Mouse (Mus musculus): Measurements from ENCODE around the gene Nprl3. TPM values are rescaled to one million over a fixed set of nuclear protein-coding genes. Genes with fewer than 3 reads are reported as not detected.

The Nprl3 gene
- polyA plus RNA-seq, 1 experiment, result 84.0 TPM

DNA sequence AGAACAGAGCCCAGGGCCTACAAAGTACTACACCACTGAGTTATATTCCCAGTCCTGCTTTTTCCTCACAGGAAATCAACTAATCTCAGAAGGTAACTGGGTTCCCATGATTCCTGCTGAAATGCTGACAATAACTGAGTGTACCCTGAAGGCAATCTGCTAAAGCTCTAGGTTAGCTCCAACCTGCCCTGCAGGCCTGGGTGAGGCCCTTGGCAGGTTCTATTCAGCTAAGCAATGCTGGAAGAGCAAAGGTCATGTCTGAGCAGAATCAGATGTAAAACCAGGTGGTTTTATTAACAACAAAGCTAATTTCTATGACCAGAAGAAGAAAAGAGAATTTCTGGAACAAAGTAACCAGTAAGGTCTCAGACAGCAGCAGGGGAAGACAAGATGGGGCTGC is 26.1 kb downstream of the Nprl3 start:
- TF ChIP-seq CTCF (IDR thresholded peaks at IDR 0.05; ENCODE audit: borderline replicate concordance, extremely low read depth, insufficient read depth, insufficient read length), result no peak
- TF ChIP-seq POLR2A (IDR thresholded peaks at IDR 0.05; ENCODE audit: borderline replicate concordance, extremely low read depth, insufficient read depth, insufficient read length, poor library complexity, severe bottlenecking), result no peak
- DNase-seq (ENCODE audit: low read depth), result no peak

- peak; percentile 73 for DNase-seq (ENCODE audit: low read depth)
- no peak for TF ChIP-seq POLR2A (IDR thresholded peaks at IDR 0.05; ENCODE audit: borderline replicate concordance, extremely low read depth, insufficient read depth, insufficient read length, poor library complexity, severe bottlenecking)
- TF ChIP-seq CTCF (IDR thresholded peaks at IDR 0.05; ENCODE audit: borderline replicate concordance, extremely low read depth, insufficient read depth, insufficient read length), result peak; percentile 93
Measured at GRCm38 (mm10) chr11:32238093-32238860, 29.2 kb downstream of the Nprl3 start.

- no peak for DNase-seq (ENCODE audit: low read depth)
- TF ChIP-seq POLR2A (IDR thresholded peaks at IDR 0.05; ENCODE audit: borderline replicate concordance, extremely low read depth, insufficient read depth, insufficient read length, poor library complexity, severe bottlenecking) (no peak), CTCF (IDR thresholded peaks at IDR 0.05; ENCODE audit: borderline replicate concordance, extremely low read depth, insufficient read depth, insufficient read length) (no peak)
Measured at GRCm38 (mm10) chr11:32237411-32237795, 30.1 kb downstream of the Nprl3 start.

DNA sequence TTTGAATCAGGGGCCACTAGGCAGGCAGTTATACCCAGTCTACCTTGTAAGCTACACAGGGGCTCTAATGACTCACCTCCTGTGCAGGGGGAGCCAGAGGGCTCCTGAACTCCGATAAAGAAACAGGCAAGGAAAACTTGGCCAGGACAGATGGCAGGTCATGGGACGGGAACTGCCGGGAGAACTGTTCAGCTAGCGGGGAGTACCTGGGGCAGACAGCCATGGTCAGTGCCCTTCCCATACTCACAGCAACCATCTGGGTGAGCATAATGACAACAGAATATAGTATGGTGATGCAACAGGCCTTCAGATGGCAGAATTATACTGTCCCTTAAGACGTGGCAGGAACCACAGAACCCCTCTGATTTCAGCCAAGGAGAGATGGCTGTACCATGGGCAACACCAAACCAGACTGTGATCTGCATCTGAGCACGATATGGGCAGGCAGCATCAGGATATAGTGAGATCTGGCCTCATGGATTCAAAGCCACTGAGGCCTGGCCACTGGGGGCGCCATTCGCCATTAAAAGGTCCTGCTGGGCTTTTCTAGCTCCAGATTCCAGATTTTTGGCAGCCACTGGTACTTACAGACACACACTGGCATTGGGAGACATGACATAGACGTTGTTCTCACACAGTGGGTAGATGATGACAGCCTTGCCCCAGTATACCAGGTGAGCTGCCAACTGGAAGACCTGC is 30.6 kb downstream of the Nprl3 start:
- peak; percentile 73 for TF ChIP-seq CTCF (IDR thresholded peaks at IDR 0.05; ENCODE audit: borderline replicate concordance, extremely low read depth, insufficient read depth, insufficient read length)
- TF ChIP-seq POLR2A (IDR thresholded peaks at IDR 0.05; ENCODE audit: borderline replicate concordance, extremely low read depth, insufficient read depth, insufficient read length, poor library complexity, severe bottlenecking), result no peak
- DNase-seq (ENCODE audit: low read depth), result peak; percentile 70

DNA sequence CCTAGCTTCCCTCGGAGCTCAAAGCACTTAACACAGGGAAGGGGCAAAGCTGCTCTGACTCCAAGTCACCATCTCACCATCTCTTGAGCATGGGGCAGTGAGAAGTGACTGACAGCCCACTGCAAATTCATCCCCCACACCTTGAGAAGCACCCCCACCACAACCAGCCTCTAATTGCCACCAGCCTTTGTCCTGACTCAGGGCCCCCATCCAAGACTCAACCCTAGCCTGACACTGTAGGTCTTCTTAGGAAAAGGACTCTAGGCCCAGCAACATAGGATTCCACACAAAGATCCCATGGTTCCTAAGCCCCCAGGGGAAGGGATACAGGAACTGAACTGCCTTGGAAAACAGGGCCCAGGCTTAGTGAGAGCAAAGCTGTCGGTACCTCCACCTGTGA is 31.4 kb downstream of the Nprl3 start:
- TF ChIP-seq CTCF (IDR thresholded peaks at IDR 0.05; ENCODE audit: borderline replicate concordance, extremely low read depth, insufficient read depth, insufficient read length) (no peak), POLR2A (IDR thresholded peaks at IDR 0.05; ENCODE audit: borderline replicate concordance, extremely low read depth, insufficient read depth, insufficient read length, poor library complexity, severe bottlenecking) (no peak)
- DNase-seq (ENCODE audit: low read depth), result peak; percentile 76

- DNase-seq (ENCODE audit: low read depth), result peak; percentile 97
- TF ChIP-seq POLR2A (IDR thresholded peaks at IDR 0.05; ENCODE audit: borderline replicate concordance, extremely low read depth, insufficient read depth, insufficient read length, poor library complexity, severe bottlenecking) (no peak), CTCF (IDR thresholded peaks at IDR 0.05; ENCODE audit: borderline replicate concordance, extremely low read depth, insufficient read depth, insufficient read length) (no peak)
Measured at GRCm38 (mm10) chr11:32235646-32236045, 31.9 kb downstream of the Nprl3 start.

GRCm38 (mm10) chr11:32234816-32235485 is 32.6 kb downstream of the Nprl3 start:
- no peak for TF ChIP-seq POLR2A (IDR thresholded peaks at IDR 0.05; ENCODE audit: borderline replicate concordance, extremely low read depth, insufficient read depth, insufficient read length, poor library complexity, severe bottlenecking)
- no peak for TF ChIP-seq CTCF (IDR thresholded peaks at IDR 0.05; ENCODE audit: borderline replicate concordance, extremely low read depth, insufficient read depth, insufficient read length)
- DNase-seq (ENCODE audit: low read depth), result no peak

DNA sequence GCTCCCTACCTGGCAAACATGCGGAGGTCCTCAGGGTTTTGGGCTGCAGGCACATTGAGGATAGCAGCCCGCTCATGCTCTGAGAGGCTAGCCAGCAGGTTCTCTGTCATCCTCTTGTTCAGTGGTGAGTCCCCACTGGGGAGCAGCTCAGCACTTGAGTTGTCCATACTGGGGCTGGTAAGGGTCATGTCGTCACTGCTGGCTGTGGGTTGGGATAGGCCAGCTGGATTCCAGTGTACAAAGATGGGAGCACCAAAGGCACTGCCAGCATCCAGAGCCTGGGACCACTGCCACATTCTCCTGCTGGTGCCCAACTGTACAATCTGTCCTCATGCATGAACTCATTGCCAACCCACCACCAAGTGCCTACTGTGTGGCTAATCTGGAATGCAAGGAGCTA is 33.6 kb downstream of the Nprl3 start:
- no peak for DNase-seq (ENCODE audit: low read depth)
- no peak for TF ChIP-seq CTCF (IDR thresholded peaks at IDR 0.05; ENCODE audit: borderline replicate concordance, extremely low read depth, insufficient read depth, insufficient read length)
- no peak for TF ChIP-seq POLR2A (IDR thresholded peaks at IDR 0.05; ENCODE audit: borderline replicate concordance, extremely low read depth, insufficient read depth, insufficient read length, poor library complexity, severe bottlenecking)

- no peak for DNase-seq (ENCODE audit: low read depth)
- TF ChIP-seq POLR2A (IDR thresholded peaks at IDR 0.05; ENCODE audit: borderline replicate concordance, extremely low read depth, insufficient read depth, insufficient read length, poor library complexity, severe bottlenecking) (no peak), CTCF (IDR thresholded peaks at IDR 0.05; ENCODE audit: borderline replicate concordance, extremely low read depth, insufficient read depth, insufficient read length) (no peak)
Measured at GRCm38 (mm10) chr11:32232848-32233247, 34.7 kb downstream of the Nprl3 start.

- TF ChIP-seq POLR2A (IDR thresholded peaks at IDR 0.05; ENCODE audit: borderline replicate concordance, extremely low read depth, insufficient read depth, insufficient read length, poor library complexity, severe bottlenecking), result no peak
- no peak for TF ChIP-seq CTCF (IDR thresholded peaks at IDR 0.05; ENCODE audit: borderline replicate concordance, extremely low read depth, insufficient read depth, insufficient read length)
- DNase-seq (ENCODE audit: low read depth), result no peak
Measured at GRCm38 (mm10) chr11:32231125-32231524, 36.4 kb downstream of the Nprl3 start.

DNA sequence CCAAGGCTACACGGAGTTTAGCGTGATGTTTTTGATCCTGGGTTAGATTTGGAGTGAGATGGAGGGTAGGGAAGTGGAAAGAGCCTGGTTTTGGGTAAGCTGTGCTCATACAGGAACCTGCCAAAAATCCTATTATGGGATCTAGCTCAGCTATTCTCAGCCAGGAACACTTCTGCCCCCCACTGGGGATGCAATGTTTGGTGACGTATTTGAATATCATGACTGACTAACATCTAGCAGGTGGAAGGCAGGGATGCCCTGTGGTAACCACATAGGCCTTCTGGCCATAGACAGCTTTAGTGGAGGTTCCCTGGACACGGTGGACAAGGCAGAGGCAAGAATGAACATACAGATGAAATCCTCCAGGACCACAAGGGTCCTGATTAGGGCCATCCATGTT is 37.3 kb downstream of the Nprl3 start:
- TF ChIP-seq POLR2A (IDR thresholded peaks at IDR 0.05; ENCODE audit: borderline replicate concordance, extremely low read depth, insufficient read depth, insufficient read length, poor library complexity, severe bottlenecking) (no peak), CTCF (IDR thresholded peaks at IDR 0.05; ENCODE audit: borderline replicate concordance, extremely low read depth, insufficient read depth, insufficient read length) (no peak)
- no peak for DNase-seq (ENCODE audit: low read depth)

Measured in brain, embryonic 14.5 days (tissue).